Mouse (Mus musculus) CH12.LX (cell line): Measurements from ENCODE around the gene Cux1. TPM values are rescaled to one million over a fixed set of nuclear protein-coding genes. Genes with fewer than 3 reads are reported as not detected.
A peak's percentile ranks its signal among the peaks of the same experiment; 100 is the strongest.

ENCODE experiments used
- DNase-seq: peaks from one replicate; pipeline ENCODE4 v3.0.0-alpha.2; 2013; ENCODE audit errors: extremely low read depth
- H3K27ac ChIP-seq: 2 replicates; pipeline ENCODE4 v1.5.1; 2012; ENCODE audit warnings: low read depth, mild to moderate bottlenecking, control low read depth, moderate library complexity; ENCODE audit not compliant: insufficient read depth
- H3K27me3 ChIP-seq: replicated peaks from 2 replicates; pipeline ENCODE3; 2012; ENCODE audit warnings: inconsistent platforms
- H3K36me3 ChIP-seq, 2 experiments: replicated peaks in 1 of 2; 2 replicates each; pipeline versions ENCODE3 to v1.6.1; 2012; ENCODE audit warnings: inconsistent platforms in 1 of 2, low read length in 1 of 2, mild to moderate bottlenecking in 1 of 2, mixed read lengths in 1 of 2, moderate library complexity in 1 of 2; ENCODE audit not compliant: control insufficient read depth in 1 of 2, insufficient read depth in 1 of 2
- H3K4me1 ChIP-seq, 2 experiments: 2 replicates each; pipeline ENCODE4 v1.6.1; 2012; ENCODE audit warnings: inconsistent platforms in 1 of 2, moderate library complexity in 1 of 2; ENCODE audit not compliant: insufficient read depth in 2 of 2, control insufficient read depth in 1 of 2
- H3K4me2 ChIP-seq: 2 replicates; pipeline ENCODE4 v1.6.1; 2012; ENCODE audit warnings: low read depth, mild to moderate bottlenecking, control low read depth; ENCODE audit not compliant: poor library complexity, insufficient read depth, severe bottlenecking
- H3K4me3 ChIP-seq, 3 experiments: fragments of 150-350 bp in 1 of 3; sonication (generic) in 1 of 3; replicated peaks in 1 of 3; 2 replicates each; pipeline versions ENCODE3 to v1.5.1; 2011 to 2012; ENCODE audit warnings: low read depth in 2 of 3, low read length in 2 of 3, mild to moderate bottlenecking in 2 of 3, moderate library complexity in 2 of 3, control low read depth in 1 of 3, improper control_type of control experiment in 1 of 3, inconsistent platforms in 1 of 3, mixed read lengths in 1 of 3; ENCODE audit not compliant: poor library complexity in 1 of 3
- H3K79me2 ChIP-seq: replicated peaks from 2 replicates; pipeline ENCODE4 v1.6.1; 2012; ENCODE audit warnings: mild to moderate bottlenecking, moderate library complexity; ENCODE audit not compliant: control insufficient read depth, poor library complexity, insufficient read depth, severe bottlenecking; ENCODE audit errors: extremely low read depth
- H3K9ac ChIP-seq: 2 replicates; pipeline ENCODE4 v1.6.1; 2012; ENCODE audit warnings: low read depth, mild to moderate bottlenecking, control low read depth, moderate library complexity; ENCODE audit not compliant: insufficient read depth
- H3K9me3 ChIP-seq: replicated peaks from 2 replicates; pipeline ENCODE3; 2012; ENCODE audit warnings: low read length, inconsistent platforms, mixed read lengths
- CHD2 ChIP-seq: IDR thresholded peaks from 2 replicates; pipeline ENCODE4 v1.6.1; 2011; ENCODE audit warnings: low read length, improper control_type of control experiment
- CTCF ChIP-seq, 2 experiments: IDR thresholded peaks in 1 of 2; conservative IDR thresholded peaks in 1 of 2; 2 replicates each; pipeline ENCODE4 v1.5.1; 2011 to 2012; ENCODE audit warnings: low read depth in 2 of 2, low read length in 2 of 2, improper control_type of control experiment in 1 of 2, inconsistent platforms in 1 of 2, mild to moderate bottlenecking in 1 of 2, moderate library complexity in 1 of 2
- E2F4 ChIP-seq: IDR thresholded peaks from 2 replicates; pipeline ENCODE4 v1.6.1; 2011; ENCODE audit warnings: low read depth, low read length, improper control_type of control experiment; ENCODE audit not compliant: insufficient replicate concordance
- JUND ChIP-seq: conservative IDR thresholded peaks from 2 replicates; pipeline ENCODE4 v1.6.1; 2011; ENCODE audit warnings: low read depth, low read length, improper control_type of control experiment
- MEF2A ChIP-seq: IDR thresholded peaks from 2 replicates; pipeline ENCODE4 v1.6.1; 2014; ENCODE audit warnings: low read depth, mild to moderate bottlenecking, inconsistent platforms, low read length, improper control_type of control experiment, borderline replicate concordance
- MYC ChIP-seq: IDR thresholded peaks from 2 replicates; pipeline ENCODE4 v1.6.1; 2011; ENCODE audit warnings: low read depth, mild to moderate bottlenecking, improper control_type of control experiment, low read length
- NRF1 ChIP-seq: IDR thresholded peaks from 2 replicates; pipeline ENCODE4 v1.6.1; 2014; ENCODE audit warnings: low read depth, mild to moderate bottlenecking, inconsistent platforms, low read length, improper control_type of control experiment, moderate library complexity
- PAX5 ChIP-seq: IDR thresholded peaks from 2 replicates; pipeline ENCODE4 v1.6.1; 2012; ENCODE audit warnings: low read length, inconsistent platforms, mixed read lengths
- POLR2A ChIP-seq: IDR thresholded peaks from 2 replicates; pipeline ENCODE4 v1.6.1; 2011; ENCODE audit warnings: low read depth, mild to moderate bottlenecking, improper control_type of control experiment, low read length
- POLR2AphosphoS2 ChIP-seq: IDR thresholded peaks from 2 replicates; pipeline ENCODE4 v1.6.1; 2011; ENCODE audit warnings: low read depth, low read length, improper control_type of control experiment
- RAD21 ChIP-seq: IDR thresholded peaks from 2 replicates; pipeline ENCODE4 v1.6.1; 2011; ENCODE audit warnings: low read depth, mild to moderate bottlenecking, low read length, improper control_type of control experiment, moderate library complexity
- SMC3 ChIP-seq: IDR thresholded peaks from 2 replicates; pipeline ENCODE4 v1.6.1; 2011; ENCODE audit warnings: low read depth, low read length, improper control_type of control experiment
- UBTF ChIP-seq: IDR thresholded peaks from 2 replicates; pipeline ENCODE4 v1.6.1; 2012; ENCODE audit warnings: low read depth, mild to moderate bottlenecking, inconsistent platforms, low read length, improper control_type of control experiment, moderate library complexity
- USF2 ChIP-seq: conservative IDR thresholded peaks from 2 replicates; pipeline ENCODE4 v1.6.1; 2011; ENCODE audit warnings: low read depth, low read length, improper control_type of control experiment
- ZC3H11A ChIP-seq: IDR thresholded peaks from 2 replicates; pipeline ENCODE4 v1.6.1; 2012; ENCODE audit warnings: low read depth, mild to moderate bottlenecking, inconsistent platforms, low read length, improper control_type of control experiment
- ZKSCAN1 ChIP-seq: IDR thresholded peaks from 2 replicates; pipeline ENCODE4 v1.6.1; 2012; ENCODE audit warnings: low read depth, inconsistent platforms, low read length, improper control_type of control experiment, borderline replicate concordance
- ZNF384 ChIP-seq: IDR thresholded peaks from 2 replicates; pipeline ENCODE4 v1.6.1; 2012; ENCODE audit warnings: low read depth, low read length, improper control_type of control experiment, inconsistent platforms
- dilution Hi-C: fragments of 300-500 bp; cut with MboI; formaldehyde crosslinking; loops from 2 replicates; pipeline ENCODE4 v1.14.3; 2020; ENCODE audit warnings: low sequenced_read_pairs; ENCODE audit not compliant: extremely low pct_unique_long_range_greater_than_20kb, extremely low pct_ligation_motif_present
- in situ Hi-C: fragments of 300-500 bp; cut with MboI; formaldehyde crosslinking; loops from 3 replicates; pipeline ENCODE4 v1.14.3; 2019; ENCODE audit warnings: low sequenced_read_pairs, low pct_ligation_motif_present, low pct_unique_long_range_greater_than_20kb, mixed read lengths
- polyA plus RNA-seq: library from polyadenylated mRNA; unstranded; fragments of >175 nt; gene quantifications from 2 replicates; pipeline ENCODE4 v1.2.1, GENCODE M21; 2012; ENCODE audit warnings: low read depth; ENCODE audit not compliant: insufficient read length
- total RNA-seq, 2 experiments: library from RNA; depleted of rRNA; stranded (reverse); fragments of 300-350 nt in 1 of 2; fragments of >200 nt in 1 of 2; gene quantifications; 2 replicates each; pipeline ENCODE4 v1.2.3; 2012 to 2014

The Cux1 gene
- total and polyA plus RNA-seq, 3 experiments = 12.4 to 21.9 (median 19.6) TPM

DNA sequence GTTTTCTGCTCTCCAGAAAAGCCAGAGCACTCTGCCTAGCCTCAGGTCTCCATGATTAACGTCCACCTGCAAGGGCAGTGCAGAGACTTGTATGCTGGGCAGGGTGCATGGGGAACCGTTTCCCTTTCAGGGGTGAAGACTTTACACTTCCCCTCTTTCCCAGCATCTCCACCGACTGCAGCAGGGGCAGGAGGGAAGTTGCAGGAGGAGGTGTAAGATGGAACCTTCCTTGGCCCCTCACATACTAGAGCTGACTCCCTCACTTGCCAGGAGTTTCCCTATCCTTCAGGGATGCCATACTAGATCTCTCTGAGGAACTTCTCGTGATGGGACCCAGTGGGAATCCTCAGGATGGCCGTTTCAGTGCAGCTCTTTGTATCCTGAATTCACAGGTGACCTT is 356.7 kb downstream of the Cux1 start:
- H3K27ac ChIP-seq = no peak overlapping the region
- dilution Hi-C loops = no loop called here

DNA sequence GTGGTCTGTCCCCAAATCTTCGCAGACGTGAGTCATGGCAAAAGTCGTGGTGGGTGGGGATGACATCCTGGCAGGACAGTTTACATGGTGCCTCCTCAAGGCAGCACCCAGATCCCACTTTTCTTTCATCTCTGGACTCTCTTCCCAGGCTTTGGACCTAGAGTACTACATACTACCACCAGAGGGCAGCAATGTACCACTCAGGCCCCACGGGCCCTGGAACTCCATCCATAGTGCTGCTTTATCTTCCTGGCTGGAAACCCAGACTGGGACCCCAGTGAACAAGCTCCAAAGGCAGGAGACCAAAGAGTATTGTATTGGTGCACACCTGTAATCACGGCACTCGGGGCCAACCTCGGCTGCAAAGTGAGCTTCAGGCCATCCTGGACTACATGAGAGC is 365.5 kb downstream of the Cux1 start:
- Histone ChIP-seq H3K27me3 (no peaks in the 10 kb centered on the region), H3K4me3 (no peak overlapping the region), H3K4me1 (peaks cover 8 to 27% of the 10 kb centered on the region in 2 experiments), H3K27ac (no peak overlapping the region), H3K79me2 (peaks cover 14% of the 10 kb centered on the region), H3K36me3 (peaks cover 2 to 3% of the 10 kb centered on the region in 2 experiments), H3K9me3 (no peaks in the 10 kb centered on the region), H3K9ac (no peak overlapping the region), H3K4me2 (no peak overlapping the region)
- peak; percentile 57 for DNase-seq
- in situ Hi-C loops (no loop called here), dilution Hi-C loops (no loop called here)
- TF ChIP-seq SMC3 (peak; percentile 97), PAX5 (no peak), RAD21 (peak; percentile 94), ZC3H11A (peak; percentile 87), CTCF (conservative IDR thresholded peaks at IDR 0.05 in 1 of 2, IDR thresholded peaks at IDR 0.05 in 1 of 2; ENCODE audit: low read depth in 2 of 2, low read length in 2 of 2) (peak; percentile 77 to 96)

More for the DNA sequence above, 356.7 kb downstream of the Cux1 start:
- Histone ChIP-seq H3K9ac (no peak overlapping the region), H3K4me3 (no peak overlapping the region), H3K27me3 (no peaks in the 10 kb centered on the region), H3K4me2 (no peak overlapping the region), H3K36me3 (no peaks in the 10 kb centered on the region), H3K4me1 (peaks cover 0 to 3% of the 10 kb centered on the region in 2 experiments; a peak in 1 of 4 replicates), H3K9me3 (peaks cover 5% of the 10 kb centered on the region), H3K79me2 (no peaks in the 10 kb centered on the region)
- in situ Hi-C loops = no loop called here
- TF ChIP-seq UBTF (no peak), NRF1 (no peak), ZNF384 (no peak), JUND (no peak), USF2 (no peak), POLR2AphosphoS2 (no peak), CTCF (conservative IDR thresholded peaks at IDR 0.05 in 1 of 2, IDR thresholded peaks at IDR 0.05 in 1 of 2; ENCODE audit: low read depth in 2 of 2, low read length in 2 of 2) (no peak), MYC (no peak), MEF2A (no peak), POLR2A (no peak), ZKSCAN1 (no peak), CHD2 (no peak)
- DNase-seq = no peak

DNA sequence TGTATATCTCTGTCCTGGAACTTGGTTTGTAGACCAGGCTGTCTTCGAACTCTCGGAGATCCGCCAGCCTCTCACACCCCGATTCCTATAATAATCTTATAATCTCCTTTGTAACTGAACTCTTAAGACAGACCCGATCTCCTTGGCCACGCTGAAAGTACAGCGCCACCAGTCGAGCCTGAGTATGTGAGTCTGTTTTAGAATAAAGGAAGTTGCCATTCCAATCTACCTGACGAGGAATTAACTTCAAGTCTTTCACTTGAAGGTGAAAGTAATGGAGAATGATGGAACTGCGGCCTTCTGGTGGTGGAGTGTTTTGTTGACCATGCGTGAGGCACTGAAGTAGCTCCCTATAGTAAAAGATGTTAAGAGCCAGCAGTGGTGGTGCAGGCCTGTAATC is 367.8 kb downstream of the Cux1 start:
- Histone ChIP-seq H3K9me3 (no peaks in the 10 kb centered on the region), H3K4me1 (peaks cover 8 to 29% of the 10 kb centered on the region in 2 experiments), H3K27me3 (no peaks in the 10 kb centered on the region), H3K79me2 (peaks cover 14% of the 10 kb centered on the region), H3K9ac (no peak overlapping the region), H3K27ac (peak overlapping the region; percentile 32; the same call in 1 of the 2 replicates), H3K36me3 (peaks cover 15 to 26% of the 10 kb centered on the region in 2 experiments), H3K4me2 (peak overlapping the region; percentile 18; the same call in 1 of the 2 replicates), H3K4me3 (peak overlapping the region in 1 of 3 experiments; percentile 17)
- in situ Hi-C loops = loop anchor here (5.0 kb wide), 1 partner anchor 48 kb away; the partner anchor contains the start of gene Sh2b2
- TF ChIP-seq CTCF (conservative IDR thresholded peaks at IDR 0.05 in 1 of 2, IDR thresholded peaks at IDR 0.05 in 1 of 2; ENCODE audit: low read depth in 2 of 2, low read length in 2 of 2) (peak in 1 of 2 experiments; percentile 38; a peak in 2 of 4 replicates), E2F4 (no peak)
- DNase-seq = peak; percentile 39
- dilution Hi-C loops = no loop called here
